In the genomic region with DNA sequence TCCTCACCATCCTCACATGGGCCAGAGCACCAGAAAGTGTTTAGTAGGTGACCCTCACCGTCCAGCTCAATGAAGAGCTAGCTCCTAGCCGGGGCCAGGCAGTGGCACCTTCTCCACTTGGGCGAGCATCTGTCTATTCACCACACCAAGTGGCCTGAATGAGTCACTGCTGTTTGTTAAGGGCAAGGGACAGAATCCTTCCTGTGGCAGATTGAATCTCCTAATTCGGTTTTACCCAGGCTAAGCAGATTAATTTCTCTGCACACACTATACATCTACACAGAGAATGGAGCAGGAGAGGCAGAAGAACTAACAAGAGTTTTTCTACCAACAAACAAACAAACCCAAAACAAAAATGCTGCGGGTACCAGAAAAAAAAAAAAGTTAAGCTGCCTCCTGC, we compare ENCODE assay signal across 19 mouse cellular contexts. TPM values are rescaled to one million over a fixed set of nuclear protein-coding genes. Genes with fewer than 3 reads are reported as not detected.
"Had no signal": no experiment of that assay in that cellular context is flagged by ENCODE, and none has a peak within 500 bp of the region (broad histone marks: within the 10 kb centered on the region; RNA-seq: fewer than 3 reads in every experiment).

No protein-coding gene starts in this region.

- DNase-seq: liver, embryonic 13.5 days; liver, postnatal 0 days; lung, adult 2 months; lung, postnatal 14 days; lung, postnatal 36 days; right cerebral cortex, postnatal 14 days; thymus, adult 2 months; thymus, postnatal 14 days; thymus, postnatal 36 days had no signal

- H3K4me3 ChIP-seq: liver, embryonic 13.5 days; liver, embryonic 15.5 days; lung, embryonic 15.5 days; megakaryocyte, embryonic 14.5 days; midbrain, embryonic 13.5 days; midbrain, embryonic 15.5 days; neural tube, embryonic 12.5 days had no signal

- H3K27ac ChIP-seq: liver, embryonic 13.5 days; liver, embryonic 15.5 days; lung, embryonic 15.5 days; macrophage; midbrain, embryonic 13.5 days; midbrain, embryonic 15.5 days; neural tube, embryonic 12.5 days had no signal

RNA-seq across cellular contexts. Expression of a gene that starts 16.7 kb away (rescaled TPM):
- total RNA-seq: megakaryocyte progenitor cell, adult 5-6 weeks had no signal

RNA-seq across cellular contexts. Expression of a gene that starts 22.0 kb away (rescaled TPM):
- total RNA-seq: megakaryocyte progenitor cell, adult 5-6 weeks; monocyte, adult 5-6 weeks; neutrophil, adult 5-6 weeks had no signal

RNA-seq across cellular contexts. Expression of a gene that starts 24.0 kb away (rescaled TPM):
- total RNA-seq: megakaryocyte progenitor cell, adult 5-6 weeks; monocyte, adult 5-6 weeks had no signal

RNA-seq across cellular contexts. Expression of a gene that starts 33.8 kb away (rescaled TPM):
- total RNA-seq: megakaryocyte progenitor cell, adult 5-6 weeks; monocyte, adult 5-6 weeks; neutrophil, adult 5-6 weeks had no signal
